Mouse (Mus musculus): Measurements from ENCODE around the gene Cd70.

- TF ChIP-seq CTCF (conservative IDR thresholded peaks at IDR 0.05; ENCODE audit: insufficient read depth, insufficient read length, low read depth, low read length) (no peak), POLR2A (IDR thresholded peaks at IDR 0.05; ENCODE audit: low read depth, low read length) (no peak)
These were observed 51.3 kb downstream of the Cd70 start for GRCm38 (mm10) chr17:57098321-57098720.

Data from kidney, adult 2 months (tissue).